8 mouse cellular contexts compared by ENCODE assay signal in genomic region chr11:78497544-78498522, GRCm38 (mm10). TPM values are rescaled to one million over a fixed set of nuclear protein-coding genes. Genes with fewer than 3 reads are reported as not detected.
DNase-seq lines count a peak whose midpoint lies in the region; ATAC-seq and TF ChIP-seq lines count a peak whose summit lies in the region.

TSS of gene Sarm1 (minus strand) at chr11:78497754.

- WGBS in forebrain, embryonic 14.5 days = 3% methylated on average over 36 of the region's 36 CpGs
- WGBS in lung, adult 2 months = 3% methylated on average over 36 of the region's 36 CpGs

- H3K4me1 ChIP-seq in forebrain, embryonic 14.5 days (ENCODE audit: control insufficient read depth, insufficient read depth, low read length) = peaks cover 12% of the 10 kb centered on the region
- peaks cover 5% of the 10 kb centered on the region; the same call in 1 of the 2 replicates for H3K4me1 ChIP-seq in lung, adult 2 months (ENCODE audit: control insufficient read depth, insufficient read depth, low read length)

- peak within 1 kb of the TSS; percentile 92 for H3K9ac ChIP-seq in forebrain, embryonic 14.5 days (ENCODE audit: low read length)

- peak within 1 kb of the TSS; percentile 91 for H3K27ac ChIP-seq in forebrain, embryonic 14.5 days (ENCODE audit: low read depth, low read length)

- peak; percentile 97 for ATAC-seq in forebrain, embryonic 14.5 days
- peak; percentile 94 for ATAC-seq in neutrophil, adult 5-6 weeks (ENCODE audit: extremely low read depth, insufficient number of reproducible peaks, low FRiP score, poor library complexity, severe bottlenecking)

- peak; percentile 97 for DNase-seq in ES-CJ7 (ENCODE audit: low read depth, low spot score)
- DNase-seq in cerebellum, adult 11 months = peak; percentile 98
- DNase-seq in forebrain, embryonic 14.5 days (ENCODE audit: low spot score) = peak; percentile 99
- DNase-seq in heart, postnatal 25 days (ENCODE audit: low spot score) = peak; percentile 76
- DNase-seq in layer of hippocampus, adult 18-20 months (ENCODE audit: low spot score in 2 of 2) = peak; percentile 95 to 96
- peak; percentile 89 for DNase-seq in lung, adult 2 months
- DNase-seq in thymus, adult 18-20 months = peak; percentile 94 to 96

- H3K27me3 ChIP-seq in forebrain, embryonic 14.5 days (replicated peaks; ENCODE audit: control insufficient read depth, insufficient read depth, low read length) = no peaks in the 10 kb centered on the region

- H3K9me3 ChIP-seq in forebrain, embryonic 14.5 days (replicated peaks; ENCODE audit: control insufficient read depth, low read length) = no peaks in the 10 kb centered on the region

- intact Hi-C loops in heart, postnatal 25 days (cut with DNase I) = no loop called here

- H3K4me2 ChIP-seq in forebrain, embryonic 14.5 days (ENCODE audit: low read length) = peak within 1 kb of the TSS; percentile 82

- TF ChIP-seq POLR2A in lung, adult 2 months (IDR thresholded peaks at IDR 0.05; ENCODE audit: borderline replicate concordance, extremely low read depth, low read depth, low read length) = peak; percentile 59; the same call in 1 of the 2 replicates

- H3K36me3 ChIP-seq in forebrain, embryonic 14.5 days (ENCODE audit: control insufficient read depth, insufficient read depth, low read length) = no peaks in the 10 kb centered on the region

- H3K4me3 ChIP-seq in forebrain, embryonic 14.5 days (ENCODE audit: low read depth, low read length) = peak within 1 kb of the TSS; percentile 87
- peak within 1 kb of the TSS; percentile 40 for H3K4me3 ChIP-seq in lung, adult 2 months (replicated peaks; ENCODE audit: extremely low read depth, low read depth, low read length)

- TF ChIP-seq CTCF in lung, adult 2 months (IDR thresholded peaks at IDR 0.05; ENCODE audit: insufficient read depth, low read length) = no peak

RNA-seq across cellular contexts. Expression of gene Sarm1, which starts in this region (rescaled TPM):
- polyA plus RNA-seq in forebrain, embryonic 14.5 days (2014; fragmentation: Nextera tagmentation; extraction: Ambion mirVana) = 34.9 and 45.6 TPM in 2 replicates
- under 1 TPM; 0.34 to 0.39 TPM for total RNA-seq in heart, postnatal 25 days (2021)
- total RNA-seq in layer of hippocampus, adult 18-20 months (2021) = 10 to 100 TPM; 36.1 to 38.8 TPM
- 0.52 and 0.65 TPM in 2 replicates for polyA plus RNA-seq in lung, adult 2 months (2012; rRNA removed)
- total RNA-seq in neutrophil, adult 5-6 weeks (2017) = 0.12 and 0.23 TPM in 2 replicates

Comparison
In these comparisons a context has a peak if more than half of its experiments do, and no peak if none do; other contexts are left out.
1. Peak in every context shown above with its lines: DNase-seq, ATAC-seq, H3K4me3 ChIP-seq and H3K27ac ChIP-seq.
2. RNA of gene Sarm1 (total RNA-seq): 36.1 to 38.8 TPM in layer of hippocampus, adult 18-20 months; 0.34 to 0.39 TPM in heart, postnatal 25 days and 0.12 to 0.23 TPM in neutrophil, adult 5-6 weeks; every median in the first group is over 10 times any median in the second.
3. RNA of gene Sarm1 (polyA plus RNA-seq): 34.9 to 45.6 TPM in forebrain, embryonic 14.5 days; 0.52 to 0.65 TPM in lung, adult 2 months; every median in the first group is over 10 times any median in the second.
4. Peak in DNase-seq in heart, postnatal 25 days; RNA of the gene not detected or under 1 TPM.
5. Peak in DNase-seq and H3K4me3 ChIP-seq in lung, adult 2 months; RNA of the gene not detected or under 1 TPM.
6. Peak in ATAC-seq in neutrophil, adult 5-6 weeks; RNA of the gene not detected or under 1 TPM.